Mouse (Mus musculus) heart, embryonic 12.5 days (tissue): ENCODE results near the gene Dennd4a. TPM values are rescaled to one million over a fixed set of nuclear protein-coding genes. Genes with fewer than 3 reads are reported as not detected.
A peak's percentile ranks its signal among the peaks of the same experiment; 100 is the strongest.

Experiments
- ATAC-seq: fragments of 200-750 bp; cut with Nextera tagmentation; 2 replicates; pipeline ENCODE4 v1.8.0; 2017; ENCODE audit warnings: moderate TSS enrichment, moderate library complexity; ENCODE audit not compliant: insufficient number of reproducible peaks, low FRiP score
- H3K27ac ChIP-seq: fragments of 300-500 bp; sonication (generic); 2 replicates; pipeline ENCODE4 v1.5.1; 2016; ENCODE audit warnings: mild to moderate bottlenecking, moderate library complexity; ENCODE audit not compliant: poor library complexity, severe bottlenecking
- H3K27me3 ChIP-seq: fragments of 300-500 bp; sonication (generic); replicated peaks from 2 replicates; pipeline ENCODE4 v1.6.1; 2016; ENCODE audit warnings: mild to moderate bottlenecking, moderate library complexity
- H3K36me3 ChIP-seq: fragments of 300-500 bp; sonication (generic); 2 replicates; pipeline ENCODE4 v1.6.1; 2016; ENCODE audit warnings: mild to moderate bottlenecking, moderate library complexity
- H3K4me1 ChIP-seq: fragments of 300-500 bp; sonication (generic); replicated peaks from 2 replicates; pipeline ENCODE4 v1.6.1; 2016; ENCODE audit warnings: mild to moderate bottlenecking
- H3K4me2 ChIP-seq: fragments of 300-500 bp; sonication (generic); 2 replicates; pipeline ENCODE4 v1.6.1; 2016; ENCODE audit warnings: mild to moderate bottlenecking, moderate library complexity
- H3K4me3 ChIP-seq: fragments of 300-500 bp; sonication (generic); 2 replicates; pipeline ENCODE4 v1.5.1; 2016; ENCODE audit warnings: mild to moderate bottlenecking
- H3K9ac ChIP-seq: fragments of 300-500 bp; sonication (generic); 2 replicates; pipeline ENCODE4 v1.6.1; 2016; ENCODE audit warnings: mild to moderate bottlenecking, moderate library complexity
- H3K9me3 ChIP-seq: fragments of 300-500 bp; sonication (generic); replicated peaks from 2 replicates; pipeline ENCODE4 v1.6.1; 2016; ENCODE audit warnings: mild to moderate bottlenecking, moderate library complexity
- WGBS: fragments of 180-500 bp; shearing (Covaris S2); methylation state at CpG from one replicate; pipeline ENCODE4 v1.1.7; 2016; 5-methylcytosine and 5-hydroxymethylcytosine counted together
- polyA plus RNA-seq: library from polyadenylated mRNA; unstranded; fragments of >200 nt; fragmentation: Nextera tagmentation; extraction: Ambion mirVana; gene quantifications from 2 replicates; pipeline ENCODE4 v1.2.1, GENCODE M21; 2016

The Dennd4a gene
- polyA plus RNA-seq, 1 experiment from 2014 or later: 5.4 TPM

DNA sequence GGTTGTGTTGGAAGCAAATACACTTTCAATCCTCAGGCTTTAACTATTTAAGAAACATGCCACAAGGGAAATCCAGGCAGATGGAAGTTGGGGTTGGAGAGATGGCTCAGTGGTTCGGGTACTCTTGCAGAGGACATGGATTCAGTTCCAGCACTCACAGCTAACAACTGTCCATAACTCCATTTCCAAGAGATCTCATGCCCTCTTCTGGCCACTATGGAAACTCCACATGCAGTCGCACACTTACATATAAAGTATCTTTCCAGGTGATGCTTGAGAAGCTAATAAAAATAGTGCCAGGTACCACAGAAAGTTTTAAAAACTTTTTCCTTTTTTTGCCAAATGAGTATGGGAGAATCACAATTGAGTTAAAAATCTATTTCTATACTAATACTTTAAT lies 51.5 kb downstream of the Dennd4a start:
- Histone ChIP-seq H3K27ac (no peak overlapping the region), H3K9me3 (no peaks in the 10 kb centered on the region), H3K4me3 (no peak overlapping the region), H3K36me3 (peaks cover 11% of the 10 kb centered on the region), H3K9ac (no peak overlapping the region), H3K4me2 (no peak overlapping the region), H3K4me1 (no peaks in the 10 kb centered on the region; the same call in 1 of the 2 replicates), H3K27me3 (no peaks in the 10 kb centered on the region)
- WGBS: 78% methylated on average over 2 of the region's 2 CpGs
- no peak for ATAC-seq

DNA sequence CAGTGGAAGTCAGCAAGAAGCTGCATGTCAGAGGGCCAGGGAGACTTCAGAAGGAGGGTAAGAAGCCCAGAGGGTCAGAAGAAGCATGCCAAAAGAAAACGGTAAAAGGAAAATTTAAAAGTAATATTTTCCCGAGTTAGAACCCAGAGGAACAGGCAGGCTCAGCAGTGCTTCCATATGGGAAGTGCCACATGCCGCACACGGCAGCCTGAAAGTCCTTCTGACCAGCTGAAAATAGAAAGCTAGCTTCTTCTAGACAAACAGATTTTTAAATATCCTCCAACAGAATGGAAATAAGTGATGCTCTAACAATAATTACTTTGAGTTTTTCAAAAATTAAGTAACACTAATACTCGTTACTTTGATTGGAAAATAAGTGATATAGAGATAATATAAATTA lies 74.9 kb downstream of the Dennd4a start:
- peaks cover 9% of the 10 kb centered on the region for H3K36me3 ChIP-seq
- no peaks in the 10 kb centered on the region for H3K4me1 ChIP-seq
- H3K27me3 ChIP-seq: no peaks in the 10 kb centered on the region
- ATAC-seq: no peak
- H3K4me3 ChIP-seq: no peak overlapping the region
- no peak overlapping the region for H3K4me2 ChIP-seq
- H3K9me3 ChIP-seq: no peaks in the 10 kb centered on the region
- 82% methylated on average over 5 of the region's 5 CpGs for WGBS
- H3K9ac ChIP-seq: no peak overlapping the region
- no peak overlapping the region for H3K27ac ChIP-seq

DNA sequence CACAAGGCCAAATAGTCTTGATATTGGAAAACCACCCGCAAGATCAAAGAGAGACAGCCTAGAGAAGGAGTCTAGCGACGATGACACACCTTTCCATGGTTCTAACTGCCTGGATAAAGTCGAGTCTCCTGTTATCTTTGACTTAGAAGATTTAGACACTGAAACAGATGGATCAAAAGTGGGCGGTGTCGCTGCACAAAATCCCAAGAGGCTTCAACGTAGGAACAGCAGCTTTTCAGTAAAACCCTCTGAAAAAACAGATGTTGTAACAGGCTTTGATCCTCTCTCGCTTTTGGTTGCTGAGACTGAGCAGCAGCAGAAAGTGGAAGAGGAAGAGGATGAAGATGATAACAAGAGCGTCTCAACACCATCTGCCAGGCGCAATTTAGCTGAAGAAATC lies 85.5 kb downstream of the Dennd4a start:
- Histone ChIP-seq H3K27me3 (no peaks in the 10 kb centered on the region), H3K9ac (no peak overlapping the region), H3K36me3 (peaks cover 25% of the 10 kb centered on the region), H3K27ac (no peak overlapping the region), H3K9me3 (no peaks in the 10 kb centered on the region), H3K4me3 (no peak overlapping the region), H3K4me1 (no peaks in the 10 kb centered on the region), H3K4me2 (no peak overlapping the region)
- 80% methylated on average over 10 of the region's 10 CpGs for WGBS
- no peak for ATAC-seq

DNA sequence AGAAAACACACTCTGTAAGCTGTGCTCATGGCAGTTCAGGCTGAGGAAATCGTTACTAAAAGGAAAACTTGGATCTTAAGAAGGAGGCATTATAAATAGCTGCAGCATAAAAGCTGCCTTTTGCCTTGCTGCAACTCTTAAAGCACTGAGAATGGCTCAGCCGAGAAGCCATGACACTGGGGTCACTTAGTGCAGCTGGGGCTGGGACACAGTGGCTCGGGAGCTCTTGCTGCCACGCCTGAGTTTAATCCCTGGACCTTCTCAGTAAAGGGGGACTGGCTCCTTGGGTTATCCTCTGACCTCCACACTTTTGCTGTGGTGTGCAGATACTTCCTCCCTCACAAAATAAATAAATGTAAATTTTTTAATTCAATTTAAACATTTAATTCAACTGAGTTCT lies 91.7 kb downstream of the Dennd4a start:
- Histone ChIP-seq H3K27ac (no peak overlapping the region), H3K9me3 (no peaks in the 10 kb centered on the region), H3K36me3 (peaks cover 12% of the 10 kb centered on the region), H3K4me3 (no peak overlapping the region), H3K4me1 (0 out of 2 replicates have a peak, but pooled peaks cover 4% of the 10 kb centered on the region), H3K9ac (no peak overlapping the region), H3K27me3 (no peaks in the 10 kb centered on the region), H3K4me2 (no peak overlapping the region)
- no peak for ATAC-seq
- 45% methylated on average over 4 of the region's 4 CpGs for WGBS

DNA sequence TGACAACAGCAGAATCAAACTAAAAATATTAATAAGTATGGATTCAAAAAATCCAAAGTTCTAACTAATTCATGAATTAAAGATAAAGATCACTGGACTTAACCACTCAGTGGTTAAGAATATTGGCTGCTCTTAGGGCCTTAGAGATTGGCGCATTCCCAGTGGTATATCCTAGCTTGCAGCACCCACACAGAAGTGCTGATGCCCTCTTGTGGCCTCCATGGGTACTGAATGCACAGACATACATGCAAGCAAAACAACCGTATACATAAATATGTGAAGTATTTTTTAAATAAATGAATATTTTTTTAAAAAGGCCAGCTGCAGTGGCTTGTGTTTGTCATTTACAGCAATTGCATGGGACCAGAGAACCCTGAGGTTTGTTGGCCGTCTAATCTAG lies 92.2 kb downstream of the Dennd4a start:
- 0 out of 2 replicates have a peak, but pooled peaks have one; percentile 33 for ATAC-seq
- H3K27ac ChIP-seq: no peak overlapping the region
- 0 out of 2 replicates have a peak, but pooled peaks cover 4% of the 10 kb centered on the region for H3K4me1 ChIP-seq
- no peak overlapping the region for H3K4me2 ChIP-seq
- no peaks in the 10 kb centered on the region for H3K9me3 ChIP-seq
- H3K36me3 ChIP-seq: peaks cover 6% of the 10 kb centered on the region; the same call in 1 of the 2 replicates
- H3K27me3 ChIP-seq: no peaks in the 10 kb centered on the region
- no peak overlapping the region for H3K9ac ChIP-seq
- no peak overlapping the region for H3K4me3 ChIP-seq
- WGBS: 62% methylated on average over 3 of the region's 3 CpGs

- 82% methylated on average over 14 of the region's 14 CpGs for WGBS
- Histone ChIP-seq H3K27ac (no peak overlapping the region), H3K9me3 (no peaks in the 10 kb centered on the region), H3K4me2 (no peak overlapping the region), H3K4me1 (0 out of 2 replicates have a peak, but pooled peaks cover 4% of the 10 kb centered on the region), H3K9ac (no peak overlapping the region), H3K4me3 (no peak overlapping the region), H3K36me3 (peaks cover 9% of the 10 kb centered on the region; the same call in 1 of the 2 replicates), H3K27me3 (no peaks in the 10 kb centered on the region)
- ATAC-seq: no peak
Observed at GRCm38 (mm10) chr9:64904917-64905640, 93.9 kb downstream of the Dennd4a start.

GRCm38 (mm10) chr9:64907441-64907840 lies 96.3 kb downstream of the Dennd4a start:
- WGBS: 86% methylated on average over 3 of the region's 3 CpGs
- 0 out of 2 replicates have a peak, but pooled peaks cover 4% of the 10 kb centered on the region for H3K4me1 ChIP-seq
- H3K9ac ChIP-seq: no peak overlapping the region
- no peak overlapping the region for H3K4me2 ChIP-seq
- peaks cover 10% of the 10 kb centered on the region; the same call in 1 of the 2 replicates for H3K36me3 ChIP-seq
- H3K27me3 ChIP-seq: no peaks in the 10 kb centered on the region
- no peak overlapping the region for H3K27ac ChIP-seq
- no peak overlapping the region for H3K4me3 ChIP-seq
- no peaks in the 10 kb centered on the region for H3K9me3 ChIP-seq
- no peak for ATAC-seq

GRCm38 (mm10) chr9:64913406-64913805 lies 102.3 kb downstream of the Dennd4a start:
- peaks cover 21% of the 10 kb centered on the region for H3K36me3 ChIP-seq
- WGBS: 95% methylated on average over 4 of the region's 4 CpGs
- no peak overlapping the region for H3K27ac ChIP-seq
- H3K4me2 ChIP-seq: no peak overlapping the region
- H3K4me3 ChIP-seq: no peak overlapping the region
- no peak overlapping the region for H3K9ac ChIP-seq
- H3K9me3 ChIP-seq: peaks cover 5% of the 10 kb centered on the region; the same call in 1 of the 2 replicates
- H3K4me1 ChIP-seq: no peaks in the 10 kb centered on the region
- no peak for ATAC-seq
- H3K27me3 ChIP-seq: no peaks in the 10 kb centered on the region

GRCm38 (mm10) chr9:64913973-64914372 lies 102.8 kb downstream of the Dennd4a start:
- 74% methylated on average over 2 of the region's 2 CpGs for WGBS
- no peak overlapping the region for H3K4me3 ChIP-seq
- no peak for ATAC-seq

GRCm38 (mm10) chr9:64914629-64915028 lies 103.5 kb downstream of the Dennd4a start:
- no peaks in the 10 kb centered on the region for H3K4me1 ChIP-seq
- no peak overlapping the region for H3K4me3 ChIP-seq
- H3K27me3 ChIP-seq: no peaks in the 10 kb centered on the region
- no peak overlapping the region for H3K9ac ChIP-seq
- H3K4me2 ChIP-seq: no peak overlapping the region
- no peak overlapping the region for H3K27ac ChIP-seq
- ATAC-seq: no peak
- peaks cover 21% of the 10 kb centered on the region for H3K36me3 ChIP-seq
- peaks cover 5% of the 10 kb centered on the region; the same call in 1 of the 2 replicates for H3K9me3 ChIP-seq
- 70% methylated on average over 4 of the region's 4 CpGs for WGBS

More at GRCm38 (mm10) chr9:64913973-64914372, 102.8 kb downstream of the Dennd4a start:
- Histone ChIP-seq H3K36me3 (peaks cover 21% of the 10 kb centered on the region), H3K4me2 (no peak overlapping the region), H3K27ac (no peak overlapping the region), H3K4me1 (no peaks in the 10 kb centered on the region), H3K9ac (no peak overlapping the region), H3K27me3 (no peaks in the 10 kb centered on the region), H3K9me3 (peaks cover 5% of the 10 kb centered on the region; the same call in 1 of the 2 replicates)

GRCm38 (mm10) chr9:64918560-64918959 lies 107.4 kb downstream of the Dennd4a start:
- Histone ChIP-seq H3K9ac (peak overlapping the region; percentile 29; the same call in 1 of the 2 replicates), H3K27ac (no peak overlapping the region), H3K4me2 (peak overlapping the region; percentile 60), H3K4me3 (peak overlapping the region; percentile 41), H3K27me3 (no peaks in the 10 kb centered on the region), H3K9me3 (peaks cover 2% of the 10 kb centered on the region; the same call in 1 of the 2 replicates), H3K36me3 (peaks cover 8% of the 10 kb centered on the region), H3K4me1 (no peaks in the 10 kb centered on the region)
- WGBS: 25% methylated on average over 16 of the region's 16 CpGs
- ATAC-seq: 0 out of 2 replicates have a peak, but pooled peaks have one; percentile 29
